Mouse (Mus musculus) natural killer cell, adult 2 months (primary cell): Measurements from ENCODE around the gene Hist1h4j.
"Not testable (repeated sequence)": the region's sequence is repeated elsewhere in the genome, so short reads cannot be mapped to it uniquely, and the experiment has no call there.

ENCODE experiments used
- DNase-seq, 2 experiments: peaks; one replicate each; pipeline ENCODE4 v3.0.0; 2022; ENCODE audit warnings: low spot score in 2 of 2

Hist1h4j gene

GRCm38 (mm10) chr13:21779767-21780731 is 45.2 kb downstream of the Hist1h4j start, which contains the start of gene Hist1h1b:
Gene Hist1h1b, minus strand, starts transcription at chr13:21780625.
- peak; percentile 16 to 38 for DNase-seq

GRCm38 (mm10) chr13:21781021-21781555 is 46.2 kb downstream of the Hist1h4j start:
- no peak for DNase-seq

GRCm38 (mm10) chr13:21781639-21782038 is 46.8 kb downstream of the Hist1h4j start:
- no peak for DNase-seq

GRCm38 (mm10) chr13:21782361-21783254 is 47.7 kb downstream of the Hist1h4j start:
- DNase-seq: not testable (repeated sequence)

- DNase-seq: peak; percentile 64 to 65
These were observed 48.4 kb downstream of the Hist1h4j start, which contains the start of gene Hist1h3i for GRCm38 (mm10) chr13:21783255-21783617. Gene Hist1h3i, minus strand, starts transcription at chr13:21783370.

GRCm38 (mm10) chr13:21783734-21784161 is 48.9 kb downstream of the Hist1h4j start:
- DNase-seq: peak; percentile 14

- DNase-seq: no peak
These were observed 49.4 kb downstream of the Hist1h4j start for GRCm38 (mm10) chr13:21784311-21784710.
